Mouse (Mus musculus): ENCODE data around the gene Rnf217. TPM values are rescaled to one million over a fixed set of nuclear protein-coding genes. Genes with fewer than 3 reads are reported as not detected.

The Rnf217 gene
- total and polyA plus RNA-seq, 3 experiments = not detected

DNA sequence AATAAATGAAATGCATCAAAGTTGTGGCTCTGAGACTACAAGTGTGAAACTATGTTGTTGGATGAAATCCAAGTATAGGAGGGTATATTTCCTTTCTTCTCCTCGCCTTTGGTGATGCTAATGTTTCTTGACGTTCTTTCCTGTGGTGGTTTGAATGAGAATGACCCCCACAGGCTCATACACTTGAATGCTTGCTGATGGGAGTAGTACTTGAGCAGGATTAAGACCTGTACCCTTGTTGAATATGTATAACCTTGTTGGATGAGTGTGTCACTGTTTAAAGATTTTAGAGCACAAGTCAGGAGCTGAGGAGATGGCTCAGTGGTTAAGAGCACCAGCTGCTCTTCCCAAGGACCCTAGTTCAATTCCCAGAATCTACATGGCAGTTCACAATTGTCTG is 6.4 kb upstream of the Rnf217 start:
- dilution Hi-C loops (cut with MboI; ENCODE audit: extremely low pct_ligation_motif_present, extremely low pct_unique_long_range_greater_than_20kb, low sequenced_read_pairs) = no loop called here
- H3K9ac ChIP-seq (ENCODE audit: insufficient read depth, low read depth) = no peak overlapping the region
- no peak overlapping the region for H3K27ac ChIP-seq (ENCODE audit: insufficient read depth, low read depth)
- no peaks in the 10 kb centered on the region for H3K9me3 ChIP-seq (replicated peaks; ENCODE audit: low read length)
- TF ChIP-seq ETS1 (conservative IDR thresholded peaks at IDR 0.05; ENCODE audit: low read depth, low read length) = no peak
- TF ChIP-seq SMC3 (IDR thresholded peaks at IDR 0.05; ENCODE audit: low read depth, low read length) = no peak
- no peak for TF ChIP-seq MEF2A (IDR thresholded peaks at IDR 0.05; ENCODE audit: borderline replicate concordance, low read depth, low read length)
- TF ChIP-seq POLR2A (IDR thresholded peaks at IDR 0.05; ENCODE audit: low read depth, low read length) = no peak
- TF ChIP-seq ZMIZ1 (IDR thresholded peaks at IDR 0.05; ENCODE audit: low read depth, low read length) = no peak
- TF ChIP-seq ZNF384 (IDR thresholded peaks at IDR 0.05; ENCODE audit: low read depth, low read length) = no peak
- no peak for TF ChIP-seq MYC (IDR thresholded peaks at IDR 0.05; ENCODE audit: low read depth, low read length)
- no peaks in the 10 kb centered on the region for H3K4me1 ChIP-seq (ENCODE audit: control insufficient read depth in 1 of 2, insufficient read depth in 2 of 2)
- no peak overlapping the region for H3K4me3 ChIP-seq (replicated peaks in 1 of 3; ENCODE audit: low read depth in 2 of 3, low read length in 2 of 3, poor library complexity in 1 of 3)
- no peak overlapping the region for H3K4me2 ChIP-seq (ENCODE audit: insufficient read depth, low read depth, poor library complexity, severe bottlenecking)
- no peaks in the 10 kb centered on the region for H3K36me3 ChIP-seq (replicated peaks in 1 of 2; ENCODE audit: control insufficient read depth in 1 of 2, insufficient read depth in 1 of 2, low read length in 1 of 2)
- H3K79me2 ChIP-seq (replicated peaks; ENCODE audit: control insufficient read depth, extremely low read depth, insufficient read depth, poor library complexity, severe bottlenecking) = no peaks in the 10 kb centered on the region
- in situ Hi-C loops (cut with MboI; ENCODE audit: low pct_ligation_motif_present, low pct_unique_long_range_greater_than_20kb, low sequenced_read_pairs) = no loop called here
- no peak for DNase-seq (ENCODE audit: extremely low read depth)
- no peaks in the 10 kb centered on the region for H3K27me3 ChIP-seq (replicated peaks)

DNA sequence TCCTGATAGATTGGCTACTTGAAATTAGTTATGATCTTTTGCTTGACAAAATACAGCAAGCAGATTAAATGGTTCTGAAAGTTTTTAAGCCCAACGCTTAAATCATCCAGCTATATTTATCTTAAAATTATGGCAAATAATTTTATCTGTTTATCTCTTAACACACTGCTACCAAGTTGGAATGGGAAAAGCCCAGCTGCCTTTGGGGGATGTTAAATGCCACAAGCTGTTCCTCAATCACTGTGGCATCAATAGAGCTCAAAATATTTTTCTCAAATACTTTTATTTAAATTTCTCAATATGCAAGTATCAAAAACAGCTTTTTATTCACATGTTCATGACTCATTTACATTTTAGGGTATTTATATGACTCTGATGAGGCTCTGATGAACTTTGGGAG is 5.1 kb upstream of the Rnf217 start:
- TF ChIP-seq BHLHE40 (IDR thresholded peaks at IDR 0.05; ENCODE audit: low read depth, low read length) (no peak), KAT2A (IDR thresholded peaks at IDR 0.05; ENCODE audit: insufficient replicate concordance, low read length) (no peak), PAX5 (IDR thresholded peaks at IDR 0.05; ENCODE audit: low read length) (no peak), USF2 (conservative IDR thresholded peaks at IDR 0.05; ENCODE audit: low read depth, low read length) (no peak), POLR2A (IDR thresholded peaks at IDR 0.05; ENCODE audit: low read depth, low read length) (no peak), RCOR1 (conservative IDR thresholded peaks at IDR 0.05; ENCODE audit: low read depth, low read length) (no peak), MAX (IDR thresholded peaks at IDR 0.05; ENCODE audit: low read length) (no peak), JUN (IDR thresholded peaks at IDR 0.05; ENCODE audit: insufficient read depth, low read depth, low read length) (no peak), GABPA (IDR thresholded peaks at IDR 0.05; ENCODE audit: insufficient replicate concordance, low read depth, low read length) (no peak), CHD2 (IDR thresholded peaks at IDR 0.05; ENCODE audit: low read length) (no peak), JUND (conservative IDR thresholded peaks at IDR 0.05; ENCODE audit: low read depth, low read length) (no peak), TCF12 (IDR thresholded peaks at IDR 0.05; ENCODE audit: low read depth, low read length) (no peak), SIN3A (IDR thresholded peaks at IDR 0.05; ENCODE audit: low read length) (no peak), ZNF384 (IDR thresholded peaks at IDR 0.05; ENCODE audit: low read depth, low read length) (no peak)
- H3K27me3 ChIP-seq (replicated peaks) = no peaks in the 10 kb centered on the region
- H3K4me2 ChIP-seq (ENCODE audit: insufficient read depth, low read depth, poor library complexity, severe bottlenecking) = no peak overlapping the region
- H3K4me3 ChIP-seq (replicated peaks in 1 of 3; ENCODE audit: low read depth in 2 of 3, low read length in 2 of 3, poor library complexity in 1 of 3) = no peak overlapping the region
- in situ Hi-C loops (cut with MboI; ENCODE audit: low pct_ligation_motif_present, low pct_unique_long_range_greater_than_20kb, low sequenced_read_pairs) (no loop called here), dilution Hi-C loops (cut with MboI; ENCODE audit: extremely low pct_ligation_motif_present, extremely low pct_unique_long_range_greater_than_20kb, low sequenced_read_pairs) (no loop called here)
- no peaks in the 10 kb centered on the region for H3K4me1 ChIP-seq (ENCODE audit: control insufficient read depth in 1 of 2, insufficient read depth in 2 of 2)
- no peak overlapping the region for H3K9ac ChIP-seq (ENCODE audit: insufficient read depth, low read depth)
- H3K36me3 ChIP-seq (replicated peaks in 1 of 2; ENCODE audit: control insufficient read depth in 1 of 2, insufficient read depth in 1 of 2, low read length in 1 of 2) = no peaks in the 10 kb centered on the region
- no peaks in the 10 kb centered on the region for H3K79me2 ChIP-seq (replicated peaks; ENCODE audit: control insufficient read depth, extremely low read depth, insufficient read depth, poor library complexity, severe bottlenecking)
- H3K27ac ChIP-seq (ENCODE audit: insufficient read depth, low read depth) = no peak overlapping the region
- DNase-seq (ENCODE audit: extremely low read depth) = no peak
- H3K9me3 ChIP-seq (replicated peaks; ENCODE audit: low read length) = peaks cover 7% of the 10 kb centered on the region
